17 mouse cellular contexts compared by ENCODE assay signal in the genomic region with DNA sequence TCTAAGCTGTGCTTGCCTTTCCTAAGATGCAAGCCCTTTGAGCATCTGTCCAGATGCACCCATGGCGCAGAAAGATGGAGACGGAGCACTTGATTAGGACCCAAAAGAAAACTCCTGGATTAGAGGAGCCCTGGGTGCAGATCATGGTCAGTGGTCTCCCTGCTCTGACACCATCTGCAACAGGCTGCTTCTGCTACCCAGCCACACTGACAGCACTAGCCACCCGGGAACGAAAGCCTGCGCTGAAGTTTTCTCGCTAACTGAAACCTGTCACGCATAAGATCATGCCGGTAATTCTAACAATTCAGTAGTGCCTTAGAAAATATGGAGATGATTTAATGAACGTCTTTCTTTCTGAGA. TPM values are rescaled to one million over a fixed set of nuclear protein-coding genes. Genes with fewer than 3 reads are reported as not detected.
DNase-seq lines count a peak whose midpoint lies in the region; ATAC-seq and TF ChIP-seq lines count a peak whose summit lies in the region.
"Had no signal": no experiment of that assay in that cellular context is flagged by ENCODE, and none has a peak within 500 bp of the region (broad histone marks: within the 10 kb centered on the region; RNA-seq: fewer than 3 reads in every experiment).

No protein-coding gene starts in this region.

- H3K4me3 ChIP-seq in forebrain, embryonic 12.5 days (replicated peaks): no peak overlapping the region
- H3K4me3 ChIP-seq in forebrain, embryonic 11.5 days (ENCODE audit: low read depth, low read length): no peak overlapping the region
- peak overlapping the region; percentile 4 for H3K4me3 ChIP-seq in liver, postnatal 0 days (ENCODE audit: low read depth, low read length)
- no peak overlapping the region for H3K4me3 ChIP-seq in liver, embryonic 12.5 days
- H3K4me3 ChIP-seq in embryonic facial prominence, embryonic 14.5 days (ENCODE audit: low read depth, low read length): no peak overlapping the region
- no peak overlapping the region for H3K4me3 ChIP-seq in limb, embryonic 14.5 days (replicated peaks; ENCODE audit: low read length)
- H3K4me3 ChIP-seq: heart, embryonic 13.5 days; midbrain, embryonic 13.5 days had no signal

- H3K27me3 ChIP-seq in forebrain, embryonic 12.5 days: no peaks in the 10 kb centered on the region
- H3K27me3 ChIP-seq in forebrain, embryonic 11.5 days (ENCODE audit: control insufficient read depth, insufficient read depth, low read length): no peaks in the 10 kb centered on the region
- no peaks in the 10 kb centered on the region for H3K27me3 ChIP-seq in liver, postnatal 0 days (ENCODE audit: insufficient read depth, low read length)
- H3K27me3 ChIP-seq in liver, embryonic 12.5 days (replicated peaks): no peaks in the 10 kb centered on the region
- no peaks in the 10 kb centered on the region; the same call in 1 of the 2 replicates for H3K27me3 ChIP-seq in embryonic facial prominence, embryonic 14.5 days (replicated peaks; ENCODE audit: control insufficient read depth, insufficient read depth, low read length)
- no peaks in the 10 kb centered on the region for H3K27me3 ChIP-seq in limb, embryonic 14.5 days (ENCODE audit: control insufficient read depth, insufficient read depth, low read length)
- H3K27me3 ChIP-seq: heart, embryonic 13.5 days; midbrain, embryonic 13.5 days had no signal

- TF ChIP-seq CTCF in liver, postnatal 0 days (IDR thresholded peaks at IDR 0.05; ENCODE audit: low read depth): no peak

- no peaks in the 10 kb centered on the region for H3K9me3 ChIP-seq in forebrain, embryonic 12.5 days
- H3K9me3 ChIP-seq in forebrain, embryonic 11.5 days (ENCODE audit: control insufficient read depth, low read length): no peaks in the 10 kb centered on the region
- no peaks in the 10 kb centered on the region for H3K9me3 ChIP-seq in liver, postnatal 0 days (ENCODE audit: low read length)
- no peaks in the 10 kb centered on the region for H3K9me3 ChIP-seq in liver, embryonic 12.5 days (replicated peaks)
- no peaks in the 10 kb centered on the region for H3K9me3 ChIP-seq in embryonic facial prominence, embryonic 14.5 days (ENCODE audit: control insufficient read depth, low read length)
- no peaks in the 10 kb centered on the region for H3K9me3 ChIP-seq in limb, embryonic 14.5 days (ENCODE audit: control insufficient read depth, low read length)
- H3K9me3 ChIP-seq: heart, embryonic 13.5 days; midbrain, embryonic 13.5 days had no signal

- DNase-seq in forebrain, embryonic 11.5 days (ENCODE audit: low spot score): no peak
- DNase-seq in liver, postnatal 0 days: no peak
- no peak for DNase-seq in embryonic facial prominence, embryonic 14.5 days (ENCODE audit: low spot score)
- no peak for DNase-seq in limb, embryonic 14.5 days (ENCODE audit: low spot score)
- DNase-seq in kidney, postnatal 25 days: no peak
- DNase-seq in left cerebral cortex, postnatal 4 days: no peak
- DNase-seq: heart, postnatal 36 days; kidney, adult 11 months had no signal

- no peak overlapping the region for H3K4me2 ChIP-seq in forebrain, embryonic 12.5 days
- H3K4me2 ChIP-seq in forebrain, embryonic 11.5 days (ENCODE audit: low read depth, low read length, severe bottlenecking): no peak overlapping the region
- no peak overlapping the region for H3K4me2 ChIP-seq in liver, postnatal 0 days (ENCODE audit: low read depth, low read length)
- no peak overlapping the region for H3K4me2 ChIP-seq in liver, embryonic 12.5 days
- peak overlapping the region; percentile 38 for H3K4me2 ChIP-seq in embryonic facial prominence, embryonic 14.5 days (ENCODE audit: low read depth, low read length)
- H3K4me2 ChIP-seq in limb, embryonic 14.5 days (replicated peaks; ENCODE audit: low read depth, low read length, severe bottlenecking): 0 out of 2 replicates have a peak overlapping the region, but pooled peaks have one; percentile 35
- H3K4me2 ChIP-seq: heart, embryonic 13.5 days; lung, embryonic 14.5 days; midbrain, embryonic 13.5 days had no signal

- 0 out of 2 replicates have a peak overlapping the region, but pooled peaks have one; percentile 26 for H3K27ac ChIP-seq in forebrain, embryonic 12.5 days
- H3K27ac ChIP-seq in forebrain, embryonic 11.5 days (ENCODE audit: low read depth, low read length): no peak overlapping the region
- no peak overlapping the region for H3K27ac ChIP-seq in liver, postnatal 0 days (ENCODE audit: low read depth)
- H3K27ac ChIP-seq in liver, embryonic 12.5 days: no peak overlapping the region
- H3K27ac ChIP-seq in embryonic facial prominence, embryonic 14.5 days (replicated peaks; ENCODE audit: low read depth, low read length): peak overlapping the region; percentile 56; the same call in 1 of the 2 replicates
- H3K27ac ChIP-seq in limb, embryonic 14.5 days (replicated peaks; ENCODE audit: low read depth, low read length): no peak overlapping the region
- H3K27ac ChIP-seq: heart, embryonic 13.5 days; macrophage; midbrain, embryonic 13.5 days had no signal

- intact Hi-C loops in left cerebral cortex, postnatal 4 days (cut with DNase I): no loop called here

- peak; percentile 33; the same call in 1 of the 2 replicates for ATAC-seq in forebrain, embryonic 12.5 days (ENCODE audit: low FRiP score)
- no peak for ATAC-seq in forebrain, embryonic 11.5 days (replicated peaks; ENCODE audit: low FRiP score)
- ATAC-seq in liver, postnatal 0 days: no peak
- ATAC-seq in liver, embryonic 12.5 days: no peak
- no peak for ATAC-seq in embryonic facial prominence, embryonic 14.5 days (ENCODE audit: low read depth)
- no peak for ATAC-seq in limb, embryonic 14.5 days (ENCODE audit: low FRiP score, low read depth)
- ATAC-seq: midbrain, embryonic 13.5 days had no signal

- H3K4me1 ChIP-seq in forebrain, embryonic 12.5 days: peaks cover 3% of the 10 kb centered on the region
- no peaks in the 10 kb centered on the region for H3K4me1 ChIP-seq in forebrain, embryonic 11.5 days (replicated peaks; ENCODE audit: control insufficient read depth, insufficient read depth, low read length)
- no peaks in the 10 kb centered on the region for H3K4me1 ChIP-seq in liver, postnatal 0 days (ENCODE audit: insufficient read depth)
- no peaks in the 10 kb centered on the region for H3K4me1 ChIP-seq in liver, embryonic 12.5 days
- peaks cover 9% of the 10 kb centered on the region for H3K4me1 ChIP-seq in embryonic facial prominence, embryonic 14.5 days (ENCODE audit: control insufficient read depth, insufficient read depth, low read length)
- peaks cover 4% of the 10 kb centered on the region for H3K4me1 ChIP-seq in limb, embryonic 14.5 days (ENCODE audit: control insufficient read depth, insufficient read depth, low read length)

- WGBS in forebrain, embryonic 12.5 days: 90% methylated on average over 9 of the region's 9 CpGs
- 89% methylated on average over 9 of the region's 9 CpGs for WGBS in forebrain, embryonic 11.5 days
- WGBS in liver, postnatal 0 days (ENCODE audit: insufficient replicate concordance): 79% methylated on average over 9 of the region's 9 CpGs
- WGBS in liver, embryonic 12.5 days (ENCODE audit: insufficient replicate concordance): 85% methylated on average over 9 of the region's 9 CpGs
- WGBS in embryonic facial prominence, embryonic 14.5 days: 55% methylated on average over 9 of the region's 9 CpGs
- 55% methylated on average over 9 of the region's 9 CpGs for WGBS in limb, embryonic 14.5 days

- H3K36me3 ChIP-seq in forebrain, embryonic 12.5 days (replicated peaks): no peaks in the 10 kb centered on the region
- H3K36me3 ChIP-seq in forebrain, embryonic 11.5 days (ENCODE audit: control insufficient read depth, insufficient read depth, low read length): no peaks in the 10 kb centered on the region
- H3K36me3 ChIP-seq in liver, postnatal 0 days (replicated peaks; ENCODE audit: insufficient read depth, low read length): no peaks in the 10 kb centered on the region
- no peaks in the 10 kb centered on the region for H3K36me3 ChIP-seq in liver, embryonic 12.5 days
- H3K36me3 ChIP-seq in embryonic facial prominence, embryonic 14.5 days (ENCODE audit: control insufficient read depth, insufficient read depth, low read length): no peaks in the 10 kb centered on the region
- no peaks in the 10 kb centered on the region for H3K36me3 ChIP-seq in limb, embryonic 14.5 days (ENCODE audit: control insufficient read depth, insufficient read depth, low read length)
- H3K36me3 ChIP-seq: heart, embryonic 13.5 days; midbrain, embryonic 13.5 days had no signal

- H3K9ac ChIP-seq in forebrain, embryonic 12.5 days: no peak overlapping the region
- H3K9ac ChIP-seq in forebrain, embryonic 11.5 days (ENCODE audit: low read length): no peak overlapping the region
- H3K9ac ChIP-seq in liver, postnatal 0 days (replicated peaks): no peak overlapping the region
- no peak overlapping the region for H3K9ac ChIP-seq in liver, embryonic 12.5 days
- no peak overlapping the region for H3K9ac ChIP-seq in embryonic facial prominence, embryonic 14.5 days (ENCODE audit: low read depth, low read length)
- no peak overlapping the region for H3K9ac ChIP-seq in limb, embryonic 14.5 days (ENCODE audit: low read depth, low read length, severe bottlenecking)
- H3K9ac ChIP-seq: heart, embryonic 13.5 days; lung, embryonic 14.5 days; midbrain, embryonic 13.5 days had no signal

- TF ChIP-seq EP300 in liver, postnatal 0 days (IDR thresholded peaks at IDR 0.05; ENCODE audit: low read depth): no peak

- TF ChIP-seq POLR2A in limb, embryonic 14.5 days (IDR thresholded peaks at IDR 0.05; ENCODE audit: borderline replicate concordance, extremely low read depth, insufficient read depth, insufficient read length): no peak

RNA-seq across cellular contexts. Expression of gene Scrg1, which starts 19.3 kb away (rescaled TPM):
- 0.81 and 1.4 TPM in 2 replicates for polyA plus RNA-seq in forebrain, embryonic 12.5 days (2016; fragmentation: Nextera tagmentation; extraction: Ambion mirVana)
- not detected in 2 replicates for polyA plus RNA-seq in forebrain, embryonic 11.5 days (2014; fragmentation: Nextera tagmentation; extraction: Ambion mirVana)
- 1.6 TPM in 2 replicates for polyA plus RNA-seq in liver, postnatal 0 days (2015; fragmentation: Nextera tagmentation; extraction: Ambion mirVana)
- 0.18 TPM in 1 of 2 replicates, not detected in the other for polyA plus RNA-seq in liver, embryonic 12.5 days (2016; fragmentation: Nextera tagmentation; extraction: Ambion mirVana)
- polyA plus RNA-seq in embryonic facial prominence, embryonic 14.5 days (2014; fragmentation: Nextera tagmentation; extraction: Ambion mirVana): 8.3 and 10.0 TPM in 2 replicates
- polyA plus RNA-seq in limb, embryonic 14.5 days (2012; rRNA removed): 38.9 and 39.5 TPM in 2 replicates
- 23.7 and 24.1 TPM in 2 replicates for polyA plus RNA-seq in limb, embryonic 14.5 days (2014; fragmentation: Nextera tagmentation; extraction: Ambion mirVana)
- total RNA-seq in left cerebral cortex, postnatal 4 days (2021): 10 to 100 TPM; 20.1 to 20.3 TPM
- total RNA-seq: gastrocnemius, adult 18-20 months; heart, postnatal 36 days; liver, adult 2 months had no signal
- polyA plus RNA-seq: gonadal fat pad, adult 2 months; liver, adult 2 months; macrophage had no signal

RNA-seq across cellular contexts. Expression of gene Sap30, which starts 51.2 kb away (rescaled TPM):
- polyA plus RNA-seq in forebrain, embryonic 12.5 days (2016; fragmentation: Nextera tagmentation; extraction: Ambion mirVana): 128 and 131 TPM in 2 replicates
- 131 and 140 TPM in 2 replicates for polyA plus RNA-seq in forebrain, embryonic 11.5 days (2014; fragmentation: Nextera tagmentation; extraction: Ambion mirVana)
- 9.7 and 11.8 TPM in 2 replicates for polyA plus RNA-seq in liver, postnatal 0 days (2015; fragmentation: Nextera tagmentation; extraction: Ambion mirVana)
- polyA plus RNA-seq in liver, embryonic 12.5 days (2016; fragmentation: Nextera tagmentation; extraction: Ambion mirVana): 26.9 and 27.8 TPM in 2 replicates
- polyA plus RNA-seq in embryonic facial prominence, embryonic 14.5 days (2014; fragmentation: Nextera tagmentation; extraction: Ambion mirVana): 32.8 and 34.4 TPM in 2 replicates
- polyA plus RNA-seq in limb, embryonic 14.5 days (2012; rRNA removed): 27.7 and 32.6 TPM in 2 replicates
- polyA plus RNA-seq in limb, embryonic 14.5 days (2014; fragmentation: Nextera tagmentation; extraction: Ambion mirVana): 35.8 and 40.1 TPM in 2 replicates
- total RNA-seq in left cerebral cortex, postnatal 4 days (2021): 10 to 100 TPM; 12.5 to 13.8 TPM

Comparison
In these comparisons a context has a peak if more than half of its experiments do, and no peak if none do; other contexts are left out.
1. H3K27ac ChIP-seq: peak in forebrain, embryonic 12.5 days (single experiment) and embryonic facial prominence, embryonic 14.5 days (single experiment); none in forebrain, embryonic 11.5 days (single experiment), liver, postnatal 0 days (single experiment), liver, embryonic 12.5 days (single experiment) and limb, embryonic 14.5 days (single experiment).
2. H3K4me2 ChIP-seq: peak in embryonic facial prominence, embryonic 14.5 days (single experiment) and limb, embryonic 14.5 days (single experiment); none in forebrain, embryonic 12.5 days (single experiment), forebrain, embryonic 11.5 days (single experiment), liver, postnatal 0 days (single experiment) and liver, embryonic 12.5 days (single experiment).